Mouse (Mus musculus): ENCODE measurements around the gene Frmpd2. TPM values are rescaled to one million over a fixed set of nuclear protein-coding genes. Genes with fewer than 3 reads are reported as not detected.

Frmpd2 gene
- polyA plus RNA-seq, 1 experiment = 11.2 TPM

DNA sequence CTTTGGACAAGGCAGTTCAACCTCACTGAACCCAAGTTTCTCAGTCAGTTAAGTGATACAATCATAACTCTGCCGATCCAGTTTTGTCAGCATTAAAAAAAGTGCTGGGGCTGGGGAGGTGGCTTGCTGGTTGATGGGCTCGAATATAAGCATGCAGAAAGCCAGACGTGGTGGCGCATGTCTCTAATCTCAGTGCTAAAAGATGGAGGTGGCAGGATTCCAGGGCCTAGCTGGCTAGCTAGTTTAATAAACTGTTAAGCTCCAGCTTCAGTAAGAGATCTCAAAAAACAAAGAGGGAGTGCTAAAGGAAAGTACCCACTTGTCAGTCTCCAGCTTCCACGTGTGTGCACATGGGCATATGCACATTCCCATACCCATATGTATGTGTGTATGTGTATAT, 25.9 kb downstream of the Frmpd2 start:
- no peaks in the 10 kb centered on the region for H3K36me3 ChIP-seq (ENCODE audit: control insufficient read depth, insufficient read depth, low read length, poor library complexity, severe bottlenecking)
- no peaks in the 10 kb centered on the region for H3K27me3 ChIP-seq (ENCODE audit: control insufficient read depth, insufficient read depth, low read length, poor library complexity, severe bottlenecking)
- H3K4me1 ChIP-seq (ENCODE audit: control insufficient read depth, insufficient read depth, low read length) = no peaks in the 10 kb centered on the region
- no peak overlapping the region for H3K27ac ChIP-seq (ENCODE audit: insufficient read depth, low read length)
- H3K4me3 ChIP-seq (ENCODE audit: low read depth, low read length) = no peak overlapping the region
- H3K9me3 ChIP-seq (replicated peaks; ENCODE audit: control insufficient read depth, insufficient read depth, low read length, poor library complexity, severe bottlenecking) = no peaks in the 10 kb centered on the region; the same call in 1 of the 2 replicates
- TF ChIP-seq EP300 (IDR thresholded peaks at IDR 0.05; ENCODE audit: insufficient read depth, low read depth, low read length) (no peak), POLR2A (IDR thresholded peaks at IDR 0.05; ENCODE audit: insufficient read depth, low read length) (no peak), CTCF (IDR thresholded peaks at IDR 0.05; ENCODE audit: low read depth, low read length) (no peak)
- no peak overlapping the region for H3K9ac ChIP-seq (ENCODE audit: low read depth, poor library complexity, severe bottlenecking)

DNA sequence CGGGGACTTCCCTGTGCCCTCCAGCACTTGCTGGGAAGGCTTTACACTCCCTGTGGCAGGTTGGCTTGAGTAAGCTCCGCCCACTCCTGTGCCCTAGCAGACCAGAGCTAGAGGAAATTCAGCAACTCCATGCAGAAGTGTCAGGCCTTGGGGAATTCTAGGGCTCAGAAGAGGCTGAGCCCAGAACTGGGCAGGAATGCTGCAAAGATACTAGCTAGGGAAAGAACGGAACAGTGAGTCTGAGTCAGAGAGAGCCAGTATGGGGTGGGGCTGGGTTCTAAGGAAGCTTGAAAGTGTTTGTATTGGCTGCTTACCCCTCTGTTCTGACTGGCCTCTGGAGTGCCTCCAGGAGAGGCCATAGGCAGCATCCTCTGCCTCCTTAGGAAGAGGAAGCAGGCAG, 27.4 kb downstream of the Frmpd2 start:
- TF ChIP-seq CTCF (IDR thresholded peaks at IDR 0.05; ENCODE audit: low read depth, low read length) = no peak
- TF ChIP-seq EP300 (IDR thresholded peaks at IDR 0.05; ENCODE audit: insufficient read depth, low read depth, low read length) = no peak
- no peak for TF ChIP-seq POLR2A (IDR thresholded peaks at IDR 0.05; ENCODE audit: insufficient read depth, low read length)
- H3K27me3 ChIP-seq (ENCODE audit: control insufficient read depth, insufficient read depth, low read length, poor library complexity, severe bottlenecking) = no peaks in the 10 kb centered on the region
- H3K9ac ChIP-seq (ENCODE audit: low read depth, poor library complexity, severe bottlenecking) = no peak overlapping the region
- no peaks in the 10 kb centered on the region; the same call in 1 of the 2 replicates for H3K9me3 ChIP-seq (replicated peaks; ENCODE audit: control insufficient read depth, insufficient read depth, low read length, poor library complexity, severe bottlenecking)
- H3K4me1 ChIP-seq (ENCODE audit: control insufficient read depth, insufficient read depth, low read length) = no peaks in the 10 kb centered on the region
- H3K27ac ChIP-seq (ENCODE audit: insufficient read depth, low read length) = no peak overlapping the region
- H3K36me3 ChIP-seq (ENCODE audit: control insufficient read depth, insufficient read depth, low read length, poor library complexity, severe bottlenecking) = no peaks in the 10 kb centered on the region
- no peak overlapping the region for H3K4me3 ChIP-seq (ENCODE audit: low read depth, low read length)

DNA sequence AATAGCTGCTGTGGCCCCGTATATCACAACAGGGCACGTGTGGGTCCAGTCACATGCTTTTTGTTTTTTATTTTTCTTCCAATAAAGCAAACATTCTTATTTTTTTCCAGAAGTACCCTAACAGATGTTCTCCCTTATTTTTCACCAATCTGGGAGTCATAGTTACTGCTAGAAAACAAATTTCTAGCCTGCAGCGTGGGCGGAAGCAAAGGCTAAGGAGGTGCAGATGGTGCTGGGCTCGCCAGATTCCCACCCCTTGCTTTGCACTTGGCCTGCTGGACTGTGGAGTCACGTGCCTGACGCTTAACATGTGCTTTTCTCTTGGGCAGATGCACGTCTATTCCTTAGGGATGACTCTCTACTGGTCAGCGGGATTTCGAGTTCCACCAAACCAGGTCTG, 29.1 kb downstream of the Frmpd2 start:
- Histone ChIP-seq H3K9me3 (replicated peaks; ENCODE audit: control insufficient read depth, insufficient read depth, low read length, poor library complexity, severe bottlenecking) (no peaks in the 10 kb centered on the region; the same call in 1 of the 2 replicates), H3K27ac (ENCODE audit: insufficient read depth, low read length) (no peak overlapping the region), H3K4me1 (ENCODE audit: control insufficient read depth, insufficient read depth, low read length) (no peaks in the 10 kb centered on the region), H3K9ac (ENCODE audit: low read depth, poor library complexity, severe bottlenecking) (no peak overlapping the region), H3K4me3 (ENCODE audit: low read depth, low read length) (no peak overlapping the region), H3K36me3 (ENCODE audit: control insufficient read depth, insufficient read depth, low read length, poor library complexity, severe bottlenecking) (no peaks in the 10 kb centered on the region), H3K27me3 (ENCODE audit: control insufficient read depth, insufficient read depth, low read length, poor library complexity, severe bottlenecking) (no peaks in the 10 kb centered on the region)
- TF ChIP-seq POLR2A (IDR thresholded peaks at IDR 0.05; ENCODE audit: insufficient read depth, low read length) = no peak
- no peak for TF ChIP-seq EP300 (IDR thresholded peaks at IDR 0.05; ENCODE audit: insufficient read depth, low read depth, low read length)
- TF ChIP-seq CTCF (IDR thresholded peaks at IDR 0.05; ENCODE audit: low read depth, low read length) = no peak

DNA sequence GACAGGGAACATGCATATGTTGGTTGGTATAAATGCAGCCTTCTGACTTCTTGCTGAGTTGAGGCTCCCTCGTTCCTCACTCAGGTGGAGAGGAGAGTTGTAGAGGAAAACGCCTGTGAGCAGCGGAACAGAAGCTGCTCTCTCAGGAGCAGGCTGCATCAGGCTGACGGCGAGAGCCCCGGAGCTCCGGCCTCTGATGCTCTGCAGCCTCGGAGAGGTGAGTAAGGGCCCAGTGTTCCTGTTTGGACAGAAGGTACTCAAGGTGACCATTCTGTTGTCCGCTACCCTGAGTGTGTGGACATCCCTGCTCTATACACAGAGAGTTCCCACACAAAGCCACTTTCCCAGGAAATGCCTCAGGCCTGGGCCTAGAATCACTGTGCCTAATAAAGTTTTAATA, 31.8 kb downstream of the Frmpd2 start:
- Histone ChIP-seq H3K4me3 (ENCODE audit: low read depth, low read length) (no peak overlapping the region), H3K9me3 (replicated peaks; ENCODE audit: control insufficient read depth, insufficient read depth, low read length, poor library complexity, severe bottlenecking) (no peaks in the 10 kb centered on the region), H3K27me3 (ENCODE audit: control insufficient read depth, insufficient read depth, low read length, poor library complexity, severe bottlenecking) (no peaks in the 10 kb centered on the region), H3K27ac (ENCODE audit: insufficient read depth, low read length) (no peak overlapping the region), H3K4me1 (ENCODE audit: control insufficient read depth, insufficient read depth, low read length) (no peaks in the 10 kb centered on the region), H3K9ac (ENCODE audit: low read depth, poor library complexity, severe bottlenecking) (no peak overlapping the region), H3K36me3 (ENCODE audit: control insufficient read depth, insufficient read depth, low read length, poor library complexity, severe bottlenecking) (no peaks in the 10 kb centered on the region)
- TF ChIP-seq POLR2A (IDR thresholded peaks at IDR 0.05; ENCODE audit: insufficient read depth, low read length) (no peak), CTCF (IDR thresholded peaks at IDR 0.05; ENCODE audit: low read depth, low read length) (no peak), EP300 (IDR thresholded peaks at IDR 0.05; ENCODE audit: insufficient read depth, low read depth, low read length) (no peak)

DNA sequence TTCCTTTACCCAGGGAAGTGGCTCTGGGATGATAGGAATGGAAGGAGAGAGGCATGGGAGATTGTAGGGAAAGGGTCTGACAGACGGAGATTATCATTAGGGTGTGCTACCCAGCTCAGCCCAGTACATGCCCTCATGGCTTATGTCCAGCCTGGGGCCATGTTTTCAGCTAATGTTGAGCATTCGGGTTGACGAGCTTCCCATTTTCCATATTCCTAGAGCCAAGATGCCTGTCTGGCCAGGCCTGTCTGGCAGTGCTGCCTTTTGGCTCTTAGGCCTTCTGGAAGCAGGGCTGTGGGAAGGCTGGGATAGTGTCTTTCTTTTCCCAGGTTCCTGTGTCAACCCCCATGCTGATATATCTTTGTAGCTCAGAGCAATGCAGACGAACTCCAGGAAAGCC, 35.2 kb downstream of the Frmpd2 start:
- no peak overlapping the region for H3K9ac ChIP-seq (ENCODE audit: low read depth, poor library complexity, severe bottlenecking)

DNA sequence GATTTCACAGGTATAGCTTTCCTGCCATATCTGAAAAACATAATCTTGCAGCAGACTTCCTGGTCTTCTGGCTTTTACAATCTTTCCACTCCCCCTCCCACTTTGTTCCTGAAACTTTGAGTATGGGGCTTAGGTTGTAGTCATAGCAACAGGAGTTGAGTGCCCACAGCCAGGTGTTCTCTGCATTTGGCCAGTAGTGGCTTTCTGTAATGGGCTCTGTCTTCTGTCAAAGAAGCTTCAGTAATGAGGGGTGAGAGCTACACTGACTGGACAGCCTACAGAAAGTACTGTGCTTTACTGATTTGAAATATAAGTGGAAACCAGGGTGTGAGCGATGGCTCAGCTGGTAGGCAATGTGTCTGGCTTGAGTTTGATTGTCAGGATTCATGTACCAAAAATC, 37.2 kb downstream of the Frmpd2 start:
- H3K9me3 ChIP-seq (replicated peaks; ENCODE audit: control insufficient read depth, insufficient read depth, low read length, poor library complexity, severe bottlenecking) = no peaks in the 10 kb centered on the region
- no peak overlapping the region for H3K4me3 ChIP-seq (ENCODE audit: low read depth, low read length)
- no peaks in the 10 kb centered on the region for H3K36me3 ChIP-seq (ENCODE audit: control insufficient read depth, insufficient read depth, low read length, poor library complexity, severe bottlenecking)
- H3K9ac ChIP-seq (ENCODE audit: low read depth, poor library complexity, severe bottlenecking) = no peak overlapping the region
- no peaks in the 10 kb centered on the region for H3K4me1 ChIP-seq (ENCODE audit: control insufficient read depth, insufficient read depth, low read length)
- no peaks in the 10 kb centered on the region for H3K27me3 ChIP-seq (ENCODE audit: control insufficient read depth, insufficient read depth, low read length, poor library complexity, severe bottlenecking)
- H3K27ac ChIP-seq (ENCODE audit: insufficient read depth, low read length) = no peak overlapping the region
- TF ChIP-seq EP300 (IDR thresholded peaks at IDR 0.05; ENCODE audit: insufficient read depth, low read depth, low read length) (no peak), POLR2A (IDR thresholded peaks at IDR 0.05; ENCODE audit: insufficient read depth, low read length) (no peak), CTCF (IDR thresholded peaks at IDR 0.05; ENCODE audit: low read depth, low read length) (no peak)

More for the DNA sequence above, 35.2 kb downstream of the Frmpd2 start:
- Histone ChIP-seq H3K27ac (ENCODE audit: insufficient read depth, low read length) (no peak overlapping the region), H3K4me3 (ENCODE audit: low read depth, low read length) (no peak overlapping the region), H3K36me3 (ENCODE audit: control insufficient read depth, insufficient read depth, low read length, poor library complexity, severe bottlenecking) (no peaks in the 10 kb centered on the region), H3K9me3 (replicated peaks; ENCODE audit: control insufficient read depth, insufficient read depth, low read length, poor library complexity, severe bottlenecking) (no peaks in the 10 kb centered on the region), H3K4me1 (ENCODE audit: control insufficient read depth, insufficient read depth, low read length) (no peaks in the 10 kb centered on the region), H3K27me3 (ENCODE audit: control insufficient read depth, insufficient read depth, low read length, poor library complexity, severe bottlenecking) (no peaks in the 10 kb centered on the region)
- TF ChIP-seq POLR2A (IDR thresholded peaks at IDR 0.05; ENCODE audit: insufficient read depth, low read length) (no peak), EP300 (IDR thresholded peaks at IDR 0.05; ENCODE audit: insufficient read depth, low read depth, low read length) (no peak), CTCF (IDR thresholded peaks at IDR 0.05; ENCODE audit: low read depth, low read length) (no peak)

Data from ES-Bruce4 (cell line).